Mouse (Mus musculus): ENCODE measurements around the gene Fah. TPM values are rescaled to one million over a fixed set of nuclear protein-coding genes. Genes with fewer than 3 reads are reported as not detected.
A peak's percentile ranks its signal among the peaks of the same experiment; 100 is the strongest.

Fah gene
- polyA plus RNA-seq, 1 experiment from 2014 or later: 17.7 TPM

GRCm38 (mm10) chr7:84600631-84601030, 5.9 kb downstream of the Fah start:
- Histone ChIP-seq H3K4me2 (replicated peaks; ENCODE audit: low read depth, low read length) (no peak overlapping the region), H3K4me3 (ENCODE audit: low read length) (no peak overlapping the region), H3K9me3 (ENCODE audit: low read length) (no peaks in the 10 kb centered on the region), H3K27me3 (ENCODE audit: insufficient read depth, low read length) (no peaks in the 10 kb centered on the region), H3K27ac (ENCODE audit: low read length) (no peak overlapping the region), H3K4me1 (ENCODE audit: insufficient read depth, low read length) (peaks cover 9% of the 10 kb centered on the region; the same call in 1 of the 2 replicates), H3K9ac (replicated peaks; ENCODE audit: low read length) (no peak overlapping the region), H3K36me3 (ENCODE audit: insufficient read depth, low read length) (no peaks in the 10 kb centered on the region)
- WGBS: 93% methylated on average over 2 of the region's 2 CpGs
- no peak for ATAC-seq (ENCODE audit: low FRiP score, low TSS enrichment)

GRCm38 (mm10) chr7:84596633-84597032, 9.9 kb downstream of the Fah start:
- Histone ChIP-seq H3K4me2 (replicated peaks; ENCODE audit: low read depth, low read length) (no peak overlapping the region), H3K36me3 (ENCODE audit: insufficient read depth, low read length) (no peaks in the 10 kb centered on the region), H3K27me3 (ENCODE audit: insufficient read depth, low read length) (no peaks in the 10 kb centered on the region), H3K9me3 (ENCODE audit: low read length) (no peaks in the 10 kb centered on the region), H3K9ac (replicated peaks; ENCODE audit: low read length) (no peak overlapping the region), H3K4me1 (ENCODE audit: insufficient read depth, low read length) (no peaks in the 10 kb centered on the region), H3K4me3 (ENCODE audit: low read length) (no peak overlapping the region), H3K27ac (ENCODE audit: low read length) (no peak overlapping the region)
- 84% methylated on average over 3 of the region's 3 CpGs for whole genome bisulfite sequencing
- ATAC-seq (ENCODE audit: low FRiP score, low TSS enrichment): no peak

- WGBS: 81% methylated on average over 3 of the region's 3 CpGs
- H3K4me3 ChIP-seq (ENCODE audit: low read length): no peak overlapping the region
Measured at GRCm38 (mm10) chr7:84596002-84596401, 10.5 kb downstream of the Fah start.

DNA sequence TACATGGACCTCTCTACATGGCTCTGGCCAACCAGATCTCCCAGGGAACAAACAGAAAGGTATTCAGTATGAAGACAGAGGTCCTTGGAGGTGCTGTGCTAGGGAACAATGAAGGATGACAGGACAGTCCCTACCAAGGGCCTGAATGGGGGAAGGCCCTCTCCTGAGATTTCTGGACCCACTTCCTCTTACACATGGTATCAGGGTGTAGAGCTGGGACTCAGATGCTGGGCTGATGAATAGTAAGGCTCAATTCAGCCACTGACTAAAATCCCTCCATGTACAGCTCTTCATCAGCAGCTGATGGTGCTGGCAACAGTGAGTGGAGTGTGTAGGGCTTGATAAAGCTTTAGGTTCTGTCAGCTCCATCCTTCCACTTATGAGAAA, 11.6 kb downstream of the Fah start:
- H3K36me3 ChIP-seq (ENCODE audit: insufficient read depth, low read length): no peaks in the 10 kb centered on the region
- 0 out of 2 replicates have a peak overlapping the region, but pooled peaks have one; percentile 2 for H3K9ac ChIP-seq (replicated peaks; ENCODE audit: low read length)
- ATAC-seq (ENCODE audit: low FRiP score, low TSS enrichment): no peak; the same call in 1 of the 2 replicates
- no peak overlapping the region for H3K27ac ChIP-seq (ENCODE audit: low read length)
- no peak overlapping the region for H3K4me3 ChIP-seq (ENCODE audit: low read length)
- H3K27me3 ChIP-seq (ENCODE audit: insufficient read depth, low read length): no peaks in the 10 kb centered on the region
- no peak overlapping the region for H3K4me2 ChIP-seq (replicated peaks; ENCODE audit: low read depth, low read length)
- H3K9me3 ChIP-seq (ENCODE audit: low read length): no peaks in the 10 kb centered on the region
- no peaks in the 10 kb centered on the region for H3K4me1 ChIP-seq (ENCODE audit: insufficient read depth, low read length)

More at GRCm38 (mm10) chr7:84596002-84596401, 10.5 kb downstream of the Fah start:
- no peaks in the 10 kb centered on the region for H3K27me3 ChIP-seq (ENCODE audit: insufficient read depth, low read length)
- ATAC-seq (ENCODE audit: low FRiP score, low TSS enrichment): no peak
- H3K36me3 ChIP-seq (ENCODE audit: insufficient read depth, low read length): no peaks in the 10 kb centered on the region
- no peaks in the 10 kb centered on the region for H3K4me1 ChIP-seq (ENCODE audit: insufficient read depth, low read length)
- H3K9ac ChIP-seq (replicated peaks; ENCODE audit: low read length): no peak overlapping the region
- no peak overlapping the region for H3K4me2 ChIP-seq (replicated peaks; ENCODE audit: low read depth, low read length)
- no peaks in the 10 kb centered on the region for H3K9me3 ChIP-seq (ENCODE audit: low read length)
- H3K27ac ChIP-seq (ENCODE audit: low read length): no peak overlapping the region

DNA sequence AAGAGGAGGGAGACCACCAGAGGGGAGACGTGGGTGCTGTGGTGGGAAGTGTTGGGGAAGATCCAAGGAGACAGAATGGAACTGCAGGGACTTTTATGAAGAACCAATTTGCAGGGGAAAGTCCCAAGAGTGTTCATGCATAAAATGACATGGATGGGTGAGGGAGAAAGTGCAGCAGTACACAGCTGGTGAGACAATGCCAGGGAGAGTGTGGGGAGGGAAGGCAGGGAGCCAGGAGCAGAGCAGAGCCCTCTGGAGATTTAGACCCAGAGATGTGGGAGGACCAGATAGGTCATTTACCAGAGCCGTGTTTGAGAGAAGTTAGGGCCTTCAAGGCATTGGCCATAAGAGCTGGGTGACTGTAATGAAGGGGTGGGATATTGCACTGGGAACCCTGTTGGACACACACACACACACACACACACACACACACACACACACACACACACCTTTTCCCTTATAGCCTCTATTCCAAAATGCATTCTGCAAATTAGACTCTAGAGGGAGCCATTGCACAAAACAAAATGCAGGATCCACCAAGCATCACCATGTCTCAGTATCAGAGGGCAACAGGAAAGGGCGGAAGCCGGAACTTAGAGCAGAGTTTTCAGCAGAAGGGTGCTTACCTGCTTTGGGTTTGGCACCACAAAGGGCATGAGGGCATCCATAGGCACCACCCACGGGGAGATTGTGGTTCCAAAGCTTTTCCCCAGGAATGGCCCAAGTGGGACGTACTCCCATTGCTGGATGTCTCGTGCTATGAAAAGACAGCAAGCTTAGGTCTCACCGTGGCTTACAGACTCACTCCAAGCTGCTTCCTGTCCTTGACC, 12.2 kb downstream of the Fah start:
- H3K36me3 ChIP-seq (ENCODE audit: insufficient read depth, low read length): no peaks in the 10 kb centered on the region
- no peaks in the 10 kb centered on the region for H3K27me3 ChIP-seq (ENCODE audit: insufficient read depth, low read length)
- peak; percentile 74 for ATAC-seq (ENCODE audit: low FRiP score, low TSS enrichment)
- WGBS: 48% methylated on average over 8 of the region's 8 CpGs
- H3K9ac ChIP-seq (replicated peaks; ENCODE audit: low read length): 0 out of 2 replicates have a peak overlapping the region, but pooled peaks have one; percentile 2
- H3K4me1 ChIP-seq (ENCODE audit: insufficient read depth, low read length): no peaks in the 10 kb centered on the region
- H3K4me2 ChIP-seq (replicated peaks; ENCODE audit: low read depth, low read length): peak overlapping the region; percentile 27
- H3K9me3 ChIP-seq (ENCODE audit: low read length): no peaks in the 10 kb centered on the region
- H3K27ac ChIP-seq (ENCODE audit: low read length): no peak overlapping the region
- H3K4me3 ChIP-seq (ENCODE audit: low read length): no peak overlapping the region

DNA sequence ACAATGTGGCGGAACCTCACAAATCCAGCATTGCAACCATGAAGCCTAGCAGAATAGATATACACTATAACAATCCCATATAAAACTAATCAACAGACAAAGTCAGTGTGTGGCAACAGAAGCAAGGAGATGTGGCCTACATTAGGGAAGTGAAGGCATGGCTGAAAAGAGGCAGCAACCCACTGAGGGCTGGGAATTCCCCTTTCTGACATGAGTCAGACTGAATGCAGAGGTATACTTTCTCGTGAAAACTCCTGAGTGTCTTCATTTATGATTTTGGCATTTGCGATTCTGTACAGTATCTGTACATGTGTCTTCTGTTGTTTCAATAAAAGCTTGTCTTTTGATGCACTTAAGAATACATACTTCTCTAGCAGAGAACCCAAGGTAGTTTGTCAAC, 15.2 kb downstream of the Fah start:
- 90% methylated on average over 3 of the region's 3 CpGs for WGBS
- Histone ChIP-seq H3K36me3 (ENCODE audit: insufficient read depth, low read length) (no peaks in the 10 kb centered on the region), H3K4me1 (ENCODE audit: insufficient read depth, low read length) (no peaks in the 10 kb centered on the region), H3K9me3 (ENCODE audit: low read length) (no peaks in the 10 kb centered on the region), H3K27ac (ENCODE audit: low read length) (no peak overlapping the region), H3K4me3 (ENCODE audit: low read length) (no peak overlapping the region), H3K9ac (replicated peaks; ENCODE audit: low read length) (no peak overlapping the region), H3K27me3 (ENCODE audit: insufficient read depth, low read length) (no peaks in the 10 kb centered on the region), H3K4me2 (replicated peaks; ENCODE audit: low read depth, low read length) (no peak overlapping the region)
- ATAC-seq (ENCODE audit: low FRiP score, low TSS enrichment): no peak

- no peak for ATAC-seq (ENCODE audit: low FRiP score, low TSS enrichment)
- no peak overlapping the region for H3K4me2 ChIP-seq (replicated peaks; ENCODE audit: low read depth, low read length)
- no peaks in the 10 kb centered on the region for H3K36me3 ChIP-seq (ENCODE audit: insufficient read depth, low read length)
- H3K27ac ChIP-seq (ENCODE audit: low read length): no peak overlapping the region
- H3K27me3 ChIP-seq (ENCODE audit: insufficient read depth, low read length): no peaks in the 10 kb centered on the region
- no peak overlapping the region for H3K4me3 ChIP-seq (ENCODE audit: low read length)
- H3K9me3 ChIP-seq (ENCODE audit: low read length): no peaks in the 10 kb centered on the region
- H3K4me1 ChIP-seq (ENCODE audit: insufficient read depth, low read length): no peaks in the 10 kb centered on the region
- WGBS: 85% methylated on average over 2 of the region's 2 CpGs
- H3K9ac ChIP-seq (replicated peaks; ENCODE audit: low read length): no peak overlapping the region
Measured at GRCm38 (mm10) chr7:84590622-84591021, 15.9 kb downstream of the Fah start.

GRCm38 (mm10) chr7:84587101-84587783, 19.3 kb downstream of the Fah start:
- Histone ChIP-seq H3K4me2 (replicated peaks; ENCODE audit: low read depth, low read length) (no peak overlapping the region), H3K4me1 (ENCODE audit: insufficient read depth, low read length) (no peaks in the 10 kb centered on the region), H3K27ac (ENCODE audit: low read length) (no peak overlapping the region), H3K9ac (replicated peaks; ENCODE audit: low read length) (no peak overlapping the region), H3K36me3 (ENCODE audit: insufficient read depth, low read length) (no peaks in the 10 kb centered on the region), H3K9me3 (ENCODE audit: low read length) (no peaks in the 10 kb centered on the region), H3K4me3 (ENCODE audit: low read length) (no peak overlapping the region), H3K27me3 (ENCODE audit: insufficient read depth, low read length) (no peaks in the 10 kb centered on the region)
- WGBS: 86% methylated on average over 5 of the region's 5 CpGs
- no peak; the same call in 1 of the 2 replicates for ATAC-seq (ENCODE audit: low FRiP score, low TSS enrichment)

- Histone ChIP-seq H3K9me3 (ENCODE audit: low read length) (no peaks in the 10 kb centered on the region), H3K27ac (ENCODE audit: low read length) (no peak overlapping the region), H3K9ac (replicated peaks; ENCODE audit: low read length) (no peak overlapping the region), H3K36me3 (ENCODE audit: insufficient read depth, low read length) (no peaks in the 10 kb centered on the region), H3K4me1 (ENCODE audit: insufficient read depth, low read length) (no peaks in the 10 kb centered on the region), H3K4me2 (replicated peaks; ENCODE audit: low read depth, low read length) (no peak overlapping the region), H3K27me3 (ENCODE audit: insufficient read depth, low read length) (no peaks in the 10 kb centered on the region), H3K4me3 (ENCODE audit: low read length) (no peak overlapping the region)
- ATAC-seq (ENCODE audit: low FRiP score, low TSS enrichment): no peak
- 80% methylated on average over 3 of the region's 3 CpGs for WGBS
Measured at GRCm38 (mm10) chr7:84586360-84587100, 20.0 kb downstream of the Fah start.

Data from kidney, embryonic 16.5 days (tissue).